Mouse (Mus musculus) left cerebral cortex, postnatal 10 days (tissue): ENCODE measurements around the gene Gm20812. TPM values are rescaled to one million over a fixed set of nuclear protein-coding genes. Genes with fewer than 3 reads are reported as not detected.
"Not testable (repeated sequence)": the region's sequence is repeated elsewhere in the genome, so short reads cannot be mapped to it uniquely, and the experiment has no call there.

ENCODE experiments used
- DNase-seq, 2 experiments: peaks; one replicate each; pipeline ENCODE4 v3.0.0; 2021 to 2022; ENCODE audit warnings: low spot score in 2 of 2, mixed read lengths in 1 of 2; ENCODE audit errors: extremely low spot score in 1 of 2
- intact Hi-C: fragments of 180-260 bp; cut with DNase I; formaldehyde crosslinking; loops from one replicate; pipeline ENCODE4 v1.15.1; 2025
- total RNA-seq, 2 experiments: library from RNA; stranded (reverse); gene quantifications; 2 replicates each; pipeline ENCODE4 v1.2.3; 2021

Gm20812 gene
- total RNA-seq = not detected

GRCm38 (mm10) chrY:12381681-12382080, at the start of gene Gm20812:
Gene Gm20812, plus strand, starts transcription at chrY:12381981.
- intact Hi-C loops, DNase-seq: not testable (repeated sequence)

Other genes with a start within 250 kb of the Gm20812 start
- not detected for gene Gm29554, start 108.0 kb upstream of the Gm20812 start, total RNA-seq